Mouse (Mus musculus): ENCODE measurements around the gene BC005537.

- TF ChIP-seq CTCF (IDR thresholded peaks at IDR 0.05; ENCODE audit: insufficient read depth, low read depth, low read length): no peak
- no peak for TF ChIP-seq POLR2A (IDR thresholded peaks at IDR 0.05; ENCODE audit: insufficient read depth, low read depth, low read length)
Measured at GRCm38 (mm10) chr13:24814616-24815015, 13.2 kb downstream of the BC005537 start.
